Mouse (Mus musculus) kidney, postnatal 25 days (tissue): ENCODE data around the gene Vav2.
A peak's percentile ranks its signal among the peaks of the same experiment; 100 is the strongest.

Source experiments
- DNase-seq, 2 experiments: peaks; one replicate each; pipeline ENCODE4 v3.0.0; 2021; ENCODE audit warnings: mixed read lengths in 2 of 2

Vav2 gene

GRCm38 (mm10) chr2:27248211-27248610 is 178.6 kb downstream of the Vav2 start, which contains the start of gene Sardh:
Gene Sardh, minus strand, starts transcription at chr2:27248337.
- DNase-seq, result peak; percentile 80 to 94

- no peak for DNase-seq
Measured at GRCm38 (mm10) chr2:27247487-27247863, 179.4 kb downstream of the Vav2 start.

GRCm38 (mm10) chr2:27246712-27247486 is 179.9 kb downstream of the Vav2 start:
- peak; percentile 96 to 98 for DNase-seq

GRCm38 (mm10) chr2:27245947-27246346 is 180.9 kb downstream of the Vav2 start:
- DNase-seq, result peak in 1 of 2 experiments; percentile 43

GRCm38 (mm10) chr2:27237342-27237741 is 189.5 kb downstream of the Vav2 start:
- DNase-seq, result peak; percentile 72 to 73

GRCm38 (mm10) chr2:27235729-27236128 is 191.1 kb downstream of the Vav2 start:
- peak; percentile 57 to 72 for DNase-seq

GRCm38 (mm10) chr2:27232376-27232775 is 194.5 kb downstream of the Vav2 start:
- peak in 1 of 2 experiments; percentile 48 for DNase-seq

GRCm38 (mm10) chr2:27229481-27230105 is 197.2 kb downstream of the Vav2 start:
- DNase-seq, result no peak

- DNase-seq, result no peak
Measured at GRCm38 (mm10) chr2:27228809-27229480, 197.9 kb downstream of the Vav2 start.

GRCm38 (mm10) chr2:27226572-27226971 is 200.3 kb downstream of the Vav2 start:
- no peak for DNase-seq

- no peak for DNase-seq
Measured at GRCm38 (mm10) chr2:27223012-27223421, 203.8 kb downstream of the Vav2 start.

GRCm38 (mm10) chr2:27218569-27218968 is 208.3 kb downstream of the Vav2 start:
- no peak for DNase-seq

GRCm38 (mm10) chr2:27218121-27218544 is 208.7 kb downstream of the Vav2 start:
- DNase-seq, result no peak

- DNase-seq, result peak in 1 of 2 experiments; percentile 53
Measured at GRCm38 (mm10) chr2:27215537-27215936, 211.3 kb downstream of the Vav2 start.
